Comparison of ENCODE assay signal across 7 mouse cellular contexts in genomic region chr17:83705352-83706115, GRCm38 (mm10). TPM values are rescaled to one million over a fixed set of nuclear protein-coding genes. Genes with fewer than 3 reads are reported as not detected.
DNase-seq lines count a peak whose midpoint lies in the region; ATAC-seq and TF ChIP-seq lines count a peak whose summit lies in the region.

No protein-coding gene starts in this region.

- TF ChIP-seq CTCF in liver, postnatal 0 days (IDR thresholded peaks at IDR 0.05; ENCODE audit: low read depth): no peak

- H3K4me3 ChIP-seq in embryonic facial prominence, embryonic 10.5 days: peak overlapping the region; percentile 92
- H3K4me3 ChIP-seq in heart, embryonic 11.5 days (ENCODE audit: low read depth, low read length): peak overlapping the region; percentile 93
- peak overlapping the region; percentile 70 for H3K4me3 ChIP-seq in kidney, embryonic 15.5 days (replicated peaks)
- peak overlapping the region; percentile 93 for H3K4me3 ChIP-seq in liver, postnatal 0 days (ENCODE audit: low read depth, low read length)
- peak overlapping the region; percentile 77 for H3K4me3 ChIP-seq in neural tube, embryonic 12.5 days

- peak; percentile 68 for DNase-seq in ES-CJ7 (ENCODE audit: low read depth, low spot score)
- DNase-seq in adrenal gland, adult 8-10 months: peak; percentile 46
- peak; percentile 70 for DNase-seq in embryonic facial prominence, embryonic 10.5 days (ENCODE audit: low spot score)
- peak; percentile 72 for DNase-seq in liver, postnatal 0 days

- H3K27ac ChIP-seq in embryonic facial prominence, embryonic 10.5 days (replicated peaks): peak overlapping the region; percentile 98
- peak overlapping the region; percentile 88 for H3K27ac ChIP-seq in heart, embryonic 11.5 days (ENCODE audit: low read depth, low read length)
- peak overlapping the region; percentile 92 for H3K27ac ChIP-seq in kidney, embryonic 15.5 days
- peak overlapping the region; percentile 96 for H3K27ac ChIP-seq in liver, postnatal 0 days (ENCODE audit: low read depth)
- H3K27ac ChIP-seq in neural tube, embryonic 12.5 days: peak overlapping the region; percentile 66

- H3K27me3 ChIP-seq in embryonic facial prominence, embryonic 10.5 days (replicated peaks; ENCODE audit: low read depth, poor library complexity, severe bottlenecking): no peaks in the 10 kb centered on the region
- no peaks in the 10 kb centered on the region for H3K27me3 ChIP-seq in heart, embryonic 11.5 days (ENCODE audit: control insufficient read depth, insufficient read depth, low read length)
- no peaks in the 10 kb centered on the region for H3K27me3 ChIP-seq in kidney, embryonic 15.5 days
- no peaks in the 10 kb centered on the region for H3K27me3 ChIP-seq in liver, postnatal 0 days (ENCODE audit: insufficient read depth, low read length)
- no peaks in the 10 kb centered on the region for H3K27me3 ChIP-seq in neural tube, embryonic 12.5 days (replicated peaks)

- TF ChIP-seq EP300 in liver, postnatal 0 days (IDR thresholded peaks at IDR 0.05; ENCODE audit: low read depth): no peak

- H3K4me2 ChIP-seq in heart, embryonic 11.5 days: peak overlapping the region; percentile 75
- H3K4me2 ChIP-seq in kidney, embryonic 15.5 days: peak overlapping the region; percentile 82
- H3K4me2 ChIP-seq in liver, postnatal 0 days (ENCODE audit: low read depth, low read length): peak overlapping the region; percentile 99
- H3K4me2 ChIP-seq in neural tube, embryonic 12.5 days (replicated peaks): peak overlapping the region; percentile 93

- peak; percentile 70 for ATAC-seq in heart, embryonic 11.5 days (replicated peaks; ENCODE audit: insufficient number of reproducible peaks, low FRiP score, low TSS enrichment)
- peak; percentile 71 for ATAC-seq in kidney, embryonic 15.5 days (replicated peaks; ENCODE audit: low FRiP score)
- peak; percentile 84 for ATAC-seq in liver, postnatal 0 days
- ATAC-seq in neural tube, embryonic 12.5 days (ENCODE audit: low FRiP score, low read depth): peak; percentile 76

- H3K9ac ChIP-seq in heart, embryonic 11.5 days (ENCODE audit: low read depth, low read length): peak overlapping the region; percentile 99
- H3K9ac ChIP-seq in kidney, embryonic 15.5 days: peak overlapping the region; percentile 76
- H3K9ac ChIP-seq in liver, postnatal 0 days (replicated peaks): peak overlapping the region; percentile 91
- peak overlapping the region; percentile 94 for H3K9ac ChIP-seq in neural tube, embryonic 12.5 days

- H3K4me1 ChIP-seq in embryonic facial prominence, embryonic 10.5 days: peaks cover 23% of the 10 kb centered on the region
- H3K4me1 ChIP-seq in heart, embryonic 11.5 days (ENCODE audit: control insufficient read depth, insufficient read depth, low read length): peaks cover 4% of the 10 kb centered on the region; the same call in 1 of the 2 replicates
- H3K4me1 ChIP-seq in kidney, embryonic 15.5 days: peaks cover 28% of the 10 kb centered on the region
- H3K4me1 ChIP-seq in liver, postnatal 0 days (ENCODE audit: insufficient read depth): peaks cover 24% of the 10 kb centered on the region
- peaks cover 14% of the 10 kb centered on the region for H3K4me1 ChIP-seq in neural tube, embryonic 12.5 days

- H3K36me3 ChIP-seq in embryonic facial prominence, embryonic 10.5 days (replicated peaks): peaks cover 15% of the 10 kb centered on the region
- peaks cover 5% of the 10 kb centered on the region; the same call in 1 of the 2 replicates for H3K36me3 ChIP-seq in heart, embryonic 11.5 days (ENCODE audit: control insufficient read depth, insufficient read depth, low read length)
- 0 out of 2 replicates have a peak, but pooled peaks cover 5% of the 10 kb centered on the region for H3K36me3 ChIP-seq in kidney, embryonic 15.5 days
- peaks cover 4% of the 10 kb centered on the region; the same call in 1 of the 2 replicates for H3K36me3 ChIP-seq in liver, postnatal 0 days (replicated peaks; ENCODE audit: insufficient read depth, low read length)
- no peaks in the 10 kb centered on the region; the same call in 1 of the 2 replicates for H3K36me3 ChIP-seq in neural tube, embryonic 12.5 days

- no peaks in the 10 kb centered on the region for H3K9me3 ChIP-seq in embryonic facial prominence, embryonic 10.5 days
- no peaks in the 10 kb centered on the region for H3K9me3 ChIP-seq in heart, embryonic 11.5 days (replicated peaks; ENCODE audit: control insufficient read depth, low read length)
- no peaks in the 10 kb centered on the region for H3K9me3 ChIP-seq in kidney, embryonic 15.5 days (replicated peaks)
- H3K9me3 ChIP-seq in liver, postnatal 0 days (ENCODE audit: low read length): no peaks in the 10 kb centered on the region
- H3K9me3 ChIP-seq in neural tube, embryonic 12.5 days: no peaks in the 10 kb centered on the region

- 1% methylated on average over 38 of the region's 38 CpGs for WGBS in embryonic facial prominence, embryonic 10.5 days
- WGBS in heart, embryonic 11.5 days (ENCODE audit: insufficient replicate concordance): 2% methylated on average over 38 of the region's 38 CpGs
- 4% methylated on average over 38 of the region's 38 CpGs for WGBS in kidney, embryonic 15.5 days
- WGBS in liver, postnatal 0 days (ENCODE audit: insufficient replicate concordance): 2% methylated on average over 32 of the region's 38 CpGs
- WGBS in neural tube, embryonic 12.5 days: 4% methylated on average over 26 of the region's 38 CpGs

RNA-seq across cellular contexts. Expression of gene Mta3, which starts 0.4 kb away (rescaled TPM):
- 10 to 100 TPM; 66.2 to 96.2 (median 82.9) TPM for total RNA-seq in adrenal gland, adult 8-10 months (2022)
- polyA plus RNA-seq in embryonic facial prominence, embryonic 10.5 days (2016; fragmentation: Nextera tagmentation; extraction: Ambion mirVana): 38.4 and 40.5 TPM in 2 replicates
- polyA plus RNA-seq in heart, embryonic 11.5 days (2014; fragmentation: Nextera tagmentation; extraction: Ambion mirVana): 38.1 and 48.6 TPM in 2 replicates
- polyA plus RNA-seq in kidney, embryonic 15.5 days (2015; fragmentation: Nextera tagmentation; extraction: Ambion mirVana): 39.9 and 45.9 TPM in 2 replicates
- 26.1 and 28.1 TPM in 2 replicates for polyA plus RNA-seq in liver, postnatal 0 days (2015; fragmentation: Nextera tagmentation; extraction: Ambion mirVana)
- polyA plus RNA-seq in neural tube, embryonic 12.5 days (2016; fragmentation: Nextera tagmentation; extraction: Ambion mirVana): 37.4 and 38.5 TPM in 2 replicates

Comparison
In these comparisons a context has a peak if more than half of its experiments do, and no peak if none do; other contexts are left out.
1. Peak in every context shown above with its lines: DNase-seq, ATAC-seq, H3K4me3 ChIP-seq and H3K27ac ChIP-seq.